7 mouse cellular contexts compared by ENCODE assay signal in genomic region chr5:93328059-93328458, GRCm38 (mm10).
DNase-seq lines count a peak whose midpoint lies in the region.

No protein-coding gene starts in this region.

- intact Hi-C loops in gastrocnemius, postnatal 14 days (cut with DNase I; ENCODE audit: low total_unique reads), result loop anchor here (10.0 kb wide), 1 partner anchor 153 kb away; no protein-coding TSS in a partner anchor

- peak; percentile 73 for DNase-seq in CD4-positive, CD25-positive, alpha-beta regulatory T cell, adult 2 months (ENCODE audit: low read depth, low spot score)
- DNase-seq in NIH3T3 (ENCODE audit: low read depth), result peak; percentile 84
- peak; percentile 60 for DNase-seq in cerebellum, adult 9-11 months
- peak; percentile 69 for DNase-seq in gastrocnemius, postnatal 14 days
- DNase-seq in layer of hippocampus, adult 11-12 months (ENCODE audit: low spot score), result peak; percentile 86
- DNase-seq in lung, postnatal 10 days, result peak; percentile 81
- DNase-seq in spleen, adult 12 weeks (ENCODE audit: low spot score), result peak; percentile 17

Comparison
In these comparisons a context has a peak if more than half of its experiments do, and no peak if none do; other contexts are left out.
1. Peak in every context shown above with its lines: DNase-seq.
2. DNase-seq: peak in every context shown above with its lines; median percentile 86 in layer of hippocampus, adult 11-12 months; 84 in NIH3T3; 81 in lung, postnatal 10 days; 73 in CD4-positive, CD25-positive, alpha-beta regulatory T cell, adult 2 months; 69 in gastrocnemius, postnatal 14 days; 60 in cerebellum, adult 9-11 months; 17 in spleen, adult 12 weeks.